Mouse (Mus musculus) urinary bladder, postnatal 4 days (tissue): ENCODE measurements around the gene Fev.

Source experiments
- DNase-seq, 2 experiments: peaks; one replicate each; pipeline ENCODE4 v3.0.0; 2021 to 2022; ENCODE audit warnings: low spot score in 2 of 2

Fev gene

DNA sequence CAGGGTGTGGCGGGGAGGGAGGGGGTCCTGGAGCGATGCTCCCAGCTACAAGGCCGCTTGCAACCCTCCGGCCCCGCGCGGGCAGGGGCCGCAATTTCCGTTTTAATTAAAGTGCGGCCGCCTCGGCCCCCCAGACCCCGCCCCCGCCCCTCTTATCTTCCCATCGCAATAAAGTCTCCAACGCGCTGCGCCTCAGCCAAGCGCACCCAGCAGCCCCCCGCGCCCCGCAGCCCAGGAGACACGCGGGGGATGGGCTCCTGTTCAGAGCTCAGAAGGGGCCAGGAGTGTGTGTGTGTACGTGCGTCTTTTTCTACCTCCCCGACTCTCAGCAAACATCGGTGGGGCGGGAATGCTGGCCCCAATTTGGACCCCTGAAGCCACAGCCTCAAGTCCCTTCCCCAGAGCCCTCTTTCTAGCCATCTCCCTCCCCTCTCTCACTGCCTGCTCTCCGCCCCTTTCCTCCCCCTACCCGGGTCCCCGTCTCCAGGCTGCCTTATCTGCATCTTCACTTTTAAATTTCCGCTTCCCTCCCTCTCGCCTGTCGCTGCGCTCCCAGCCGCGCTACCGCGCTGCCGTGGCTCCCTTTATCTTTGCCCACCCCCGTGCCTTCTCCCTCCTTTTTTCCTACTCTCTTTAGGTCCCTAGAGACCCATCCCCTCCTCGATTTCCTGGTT lies at the start of gene Fev:
TSS of gene Fev (minus strand) at position 51 of the 674 bp plus-strand sequence.
- peak in 1 of 2 experiments; percentile 54 for DNase-seq

DNA sequence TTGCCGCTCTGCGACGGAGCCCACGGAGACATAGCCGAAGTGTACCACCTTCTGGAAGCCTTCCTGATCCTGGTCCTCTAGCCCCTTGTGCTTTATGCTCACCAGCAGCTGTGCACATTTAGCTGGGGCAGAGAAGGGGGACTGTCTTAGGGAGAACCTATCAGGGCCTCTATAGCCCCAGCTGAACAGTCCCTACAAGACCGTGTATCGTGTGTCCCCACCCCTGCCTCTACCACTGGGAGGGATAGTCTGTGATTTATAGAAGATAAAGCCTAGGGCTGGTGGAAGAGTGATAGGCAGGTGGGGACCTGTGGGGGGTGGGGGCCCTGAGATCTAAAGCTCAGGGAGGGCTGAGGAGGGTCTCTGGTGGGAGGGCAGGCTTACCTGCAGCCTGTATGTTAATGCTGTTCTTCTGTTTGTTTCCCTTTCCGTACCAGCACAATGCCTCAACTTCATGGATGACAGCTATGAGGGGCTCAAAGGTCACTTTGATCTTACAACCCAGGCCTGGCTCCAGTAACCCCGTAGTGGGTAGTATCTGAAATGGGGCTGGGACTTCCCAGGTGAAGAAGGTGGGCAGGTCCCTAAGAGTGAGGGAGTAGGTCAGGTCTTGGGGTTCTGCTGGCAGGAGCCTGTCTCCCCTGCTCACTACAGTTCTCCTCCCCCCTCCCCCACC lies 42.5 kb upstream of the Fev start:
- no peak for DNase-seq

DNA sequence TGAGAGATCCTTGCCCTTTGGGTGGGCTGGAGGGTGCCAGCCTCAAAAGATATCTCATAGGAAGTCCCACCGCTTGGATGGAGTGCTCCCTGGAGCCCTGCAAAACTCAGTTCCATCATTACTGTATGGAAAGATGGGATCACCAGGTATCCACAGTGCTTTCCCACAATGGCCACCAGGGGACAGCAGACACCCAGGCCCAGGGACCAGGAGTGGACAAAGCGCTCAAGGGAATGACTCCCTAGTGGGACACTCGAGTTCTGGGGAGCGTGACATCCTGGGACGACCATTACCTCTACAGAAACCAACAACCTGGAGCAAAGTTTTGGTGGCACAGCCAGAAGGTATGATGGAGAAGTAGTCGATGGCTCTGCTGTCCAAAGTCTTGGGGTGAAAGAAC lies 41.5 kb upstream of the Fev start:
- no peak for DNase-seq

DNA sequence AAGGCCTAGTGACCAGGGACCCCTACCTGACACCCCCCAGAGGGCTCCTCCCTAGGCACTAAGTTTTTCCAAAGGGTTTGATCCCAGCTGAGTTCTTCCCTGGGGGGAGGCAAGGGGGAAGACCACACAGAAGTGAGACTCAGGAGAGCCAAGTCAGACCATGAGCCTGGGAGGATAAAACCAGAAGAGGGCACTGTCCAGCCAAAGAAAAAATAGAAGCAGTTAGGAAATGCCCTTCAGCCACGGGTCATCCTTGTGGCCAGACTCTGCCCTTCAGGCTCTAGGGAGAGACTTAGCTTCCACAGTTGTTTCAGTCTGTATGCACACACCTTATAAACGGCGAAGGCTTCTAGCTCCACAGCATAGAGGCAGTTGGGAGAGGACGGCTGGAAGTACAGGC lies 39.2 kb upstream of the Fev start:
- no peak for DNase-seq

DNA sequence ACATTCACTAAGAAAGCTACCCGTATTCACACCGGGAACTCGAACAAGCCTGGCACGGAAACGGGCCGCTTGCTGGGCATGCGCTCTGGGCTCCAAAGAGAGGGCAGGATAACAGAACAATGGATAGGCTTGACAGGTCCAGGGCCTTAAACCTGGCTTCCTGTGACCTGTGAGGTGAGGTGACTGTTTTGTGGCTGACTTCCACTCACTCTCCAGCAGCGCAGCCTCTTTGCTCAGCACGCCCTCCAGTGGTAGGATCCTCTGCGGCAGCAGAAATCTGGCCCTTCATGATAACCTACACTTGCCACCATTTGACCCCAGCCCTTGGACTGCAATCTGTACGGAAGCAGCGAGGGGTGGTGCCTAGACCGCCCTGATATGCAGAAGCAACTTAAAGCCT lies 30.5 kb upstream of the Fev start:
- no peak for DNase-seq

DNA sequence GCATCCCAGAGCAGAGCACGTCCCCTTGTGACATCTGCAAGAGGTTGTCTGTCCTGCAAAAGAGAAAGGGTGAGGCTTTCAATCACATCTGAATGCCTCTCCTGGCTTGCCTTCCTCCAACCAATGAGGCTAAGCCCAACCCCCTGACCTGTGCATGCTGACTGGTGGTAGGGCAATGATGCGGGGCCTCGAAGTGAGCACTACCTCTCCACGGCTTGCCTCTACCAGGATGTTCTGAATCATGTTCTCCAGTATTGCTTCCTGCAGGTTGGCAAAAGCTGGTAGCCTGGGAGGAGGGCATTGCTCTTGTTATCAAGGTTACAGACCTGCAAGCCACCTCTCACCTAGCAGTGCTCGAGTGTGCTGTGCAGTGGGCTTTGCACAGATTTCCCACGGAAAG lies 17.0 kb upstream of the Fev start:
- no peak for DNase-seq

DNA sequence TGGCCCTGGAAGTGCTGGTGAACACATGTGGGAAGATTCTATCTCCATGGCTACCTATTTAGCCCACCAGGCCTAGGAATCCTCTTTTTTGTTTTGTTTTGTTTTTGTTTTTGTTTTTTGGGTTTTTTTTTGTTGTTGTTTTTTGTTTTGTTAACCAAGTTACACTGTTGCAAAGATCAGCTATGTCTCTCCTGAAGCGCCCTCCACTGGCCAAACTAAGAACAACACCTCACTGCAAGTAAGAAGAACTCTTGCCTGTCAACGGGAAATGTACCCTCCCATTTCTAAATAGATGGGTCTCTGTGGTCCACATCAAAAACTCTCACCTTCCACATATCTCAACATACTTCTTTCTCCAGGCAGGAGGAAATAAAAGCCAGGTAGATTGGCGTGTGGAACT lies 16.5 kb upstream of the Fev start:
- DNase-seq, result no peak

DNA sequence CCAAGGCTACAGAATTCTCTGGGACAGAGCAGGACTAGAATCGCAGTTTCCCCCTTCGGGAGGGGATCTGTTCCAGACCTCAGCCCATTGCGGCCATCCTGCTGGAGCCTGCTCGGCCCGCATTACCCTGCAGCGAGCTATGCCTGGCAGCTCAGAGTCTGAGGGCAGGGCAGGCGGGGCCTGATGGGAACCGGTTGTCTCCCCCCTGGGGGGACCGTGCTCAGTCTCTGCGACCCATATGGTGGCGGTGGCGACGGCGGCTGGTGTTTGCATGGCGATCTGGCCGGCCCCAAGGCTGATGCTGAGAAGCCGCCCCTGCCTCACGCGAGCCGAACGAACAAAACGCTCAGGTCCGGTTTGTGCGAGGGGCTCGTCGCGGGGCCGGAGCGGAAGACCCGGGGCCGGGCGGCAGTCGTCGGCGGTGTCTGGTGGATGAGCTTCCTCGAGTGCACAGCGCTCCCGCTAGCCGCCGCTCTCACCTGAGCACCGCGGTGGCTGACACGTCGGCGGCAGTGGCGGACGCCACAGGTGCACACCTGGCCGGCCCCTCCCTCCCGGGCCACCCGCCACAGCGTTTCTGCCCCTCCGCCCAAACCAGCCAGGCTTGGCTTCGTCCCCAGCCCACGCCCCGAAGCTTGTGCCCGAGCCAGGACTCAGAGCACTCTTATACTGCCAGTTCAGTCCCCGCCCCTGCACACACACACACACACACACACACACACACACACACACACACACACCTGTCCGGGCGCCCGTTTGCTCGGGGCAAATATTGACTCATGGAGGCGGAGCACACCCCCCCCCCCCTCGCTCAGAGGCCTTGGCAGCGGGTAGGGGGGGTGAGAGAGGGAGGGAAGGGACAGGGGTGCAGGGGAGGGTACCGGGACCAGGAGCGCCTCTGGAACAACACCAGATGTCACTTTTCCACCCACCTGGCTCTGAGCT lies 15.4 kb upstream of the Fev start:
- DNase-seq, result no peak

DNA sequence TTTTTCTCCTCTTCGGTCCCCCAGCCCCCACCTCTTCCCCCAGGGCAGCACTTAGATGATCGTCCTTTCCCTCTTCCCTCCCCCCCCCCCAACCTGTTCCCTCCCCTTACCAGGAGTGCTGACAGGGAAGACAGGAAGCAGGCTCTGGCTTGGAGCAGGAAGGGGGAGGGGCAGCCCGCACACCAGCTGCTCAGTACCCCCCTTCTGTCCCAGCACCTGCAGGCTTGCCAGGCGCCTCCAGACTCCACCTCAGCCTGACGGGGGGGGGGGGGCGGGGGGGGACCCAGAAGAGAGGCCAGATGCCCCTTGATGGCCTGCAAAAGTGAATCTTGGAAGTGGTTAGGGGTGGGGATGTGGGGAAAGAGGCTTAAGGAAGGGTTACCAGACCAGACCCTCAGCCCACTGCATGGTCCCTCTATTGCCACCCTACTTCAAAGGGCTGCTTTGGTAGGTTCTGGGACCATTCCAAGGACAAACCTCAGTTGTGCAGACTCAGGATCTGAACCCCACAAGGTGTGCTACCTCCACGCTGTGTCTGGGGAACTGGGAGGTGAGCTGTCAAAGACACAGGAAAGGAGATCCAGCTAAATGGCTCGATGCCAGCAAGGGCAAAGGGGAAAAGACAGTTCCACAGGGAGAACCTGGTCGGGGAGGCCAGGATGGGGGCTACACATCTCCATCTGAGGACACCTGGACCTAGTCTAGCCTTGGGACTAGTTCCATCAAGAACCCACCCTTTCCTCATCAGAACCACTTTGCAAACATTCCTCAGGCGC lies 13.6 kb upstream of the Fev start:
- no peak for DNase-seq

DNA sequence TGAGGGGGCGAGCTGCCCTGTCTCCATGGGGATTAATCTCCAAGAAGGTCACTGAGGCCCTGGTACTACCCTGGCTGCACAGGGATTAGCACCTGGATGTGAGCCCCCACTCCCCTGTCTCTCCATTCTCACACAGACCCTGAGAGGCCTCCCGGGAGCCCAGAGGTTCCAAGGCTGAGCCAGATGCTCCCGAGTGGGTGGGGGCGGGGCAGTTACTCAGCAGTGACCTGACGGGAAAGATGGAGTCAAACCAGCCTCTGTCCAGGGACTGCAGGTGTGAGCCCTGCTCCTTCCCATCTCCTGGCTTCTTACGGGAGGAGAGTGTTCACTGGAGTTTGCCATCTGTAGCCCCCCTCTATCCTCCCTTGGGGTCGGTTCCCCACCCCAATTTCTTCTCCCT lies 12.8 kb upstream of the Fev start:
- DNase-seq, result no peak

DNA sequence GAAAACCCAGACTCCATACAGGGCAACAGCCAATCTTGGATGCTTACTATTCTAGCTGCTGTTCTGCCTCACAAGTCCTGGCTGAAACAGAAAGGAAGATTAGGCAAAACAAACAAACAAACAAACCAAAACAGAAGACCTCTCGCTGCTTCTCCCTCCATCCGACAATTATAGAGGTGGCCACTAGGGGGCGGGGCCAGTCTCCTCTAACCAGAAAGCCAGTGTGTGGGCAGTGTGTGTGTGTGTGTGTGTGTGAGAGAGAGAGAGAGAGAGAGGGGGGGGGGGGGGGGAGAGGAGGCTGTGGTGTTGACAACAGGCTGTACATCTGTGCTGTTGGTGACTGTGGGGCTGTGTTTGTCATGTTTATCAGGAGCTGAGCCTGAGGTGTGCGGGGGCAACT lies 9.7 kb upstream of the Fev start:
- DNase-seq, result no peak

DNA sequence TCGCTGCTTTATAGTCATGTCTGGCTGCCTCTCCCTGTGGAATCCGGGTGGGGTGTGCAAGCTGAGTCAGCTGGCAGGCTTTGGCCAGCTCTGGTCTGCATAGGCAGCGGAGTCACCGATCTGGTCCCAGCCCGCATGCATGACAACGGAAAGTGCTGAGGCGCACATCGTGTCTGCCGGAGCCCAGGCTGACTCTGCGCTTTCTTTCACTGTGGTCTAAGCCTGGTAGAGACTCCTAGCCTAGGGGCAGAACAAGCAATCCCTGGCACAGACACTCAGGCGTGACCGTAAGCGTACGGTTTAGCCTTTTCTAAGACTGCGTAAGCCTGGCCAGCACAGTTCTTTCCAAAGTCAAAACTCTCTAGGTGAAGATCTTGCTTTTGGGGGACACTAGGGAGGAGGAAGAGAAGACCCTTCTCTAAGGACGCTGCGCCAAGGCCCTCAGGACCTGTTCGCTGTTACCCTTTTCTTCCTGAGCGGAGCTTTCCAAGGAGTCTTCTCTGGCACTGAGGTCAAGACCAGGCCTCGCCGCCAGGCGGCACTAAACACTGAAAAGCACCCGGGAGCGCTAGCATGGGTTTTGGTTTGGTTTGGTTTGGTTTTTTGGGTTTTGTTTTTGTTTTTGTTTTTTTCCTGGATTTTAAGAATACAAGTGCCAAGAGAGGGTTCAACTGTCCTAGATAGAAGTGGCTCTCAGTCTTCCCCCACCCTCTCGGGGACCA lies 8.1 kb upstream of the Fev start, which contains the start of gene Cryba2:
TSS of gene Cryba2 (minus strand) at position 10 of the 722 bp plus-strand sequence.
- DNase-seq, result no peak

DNA sequence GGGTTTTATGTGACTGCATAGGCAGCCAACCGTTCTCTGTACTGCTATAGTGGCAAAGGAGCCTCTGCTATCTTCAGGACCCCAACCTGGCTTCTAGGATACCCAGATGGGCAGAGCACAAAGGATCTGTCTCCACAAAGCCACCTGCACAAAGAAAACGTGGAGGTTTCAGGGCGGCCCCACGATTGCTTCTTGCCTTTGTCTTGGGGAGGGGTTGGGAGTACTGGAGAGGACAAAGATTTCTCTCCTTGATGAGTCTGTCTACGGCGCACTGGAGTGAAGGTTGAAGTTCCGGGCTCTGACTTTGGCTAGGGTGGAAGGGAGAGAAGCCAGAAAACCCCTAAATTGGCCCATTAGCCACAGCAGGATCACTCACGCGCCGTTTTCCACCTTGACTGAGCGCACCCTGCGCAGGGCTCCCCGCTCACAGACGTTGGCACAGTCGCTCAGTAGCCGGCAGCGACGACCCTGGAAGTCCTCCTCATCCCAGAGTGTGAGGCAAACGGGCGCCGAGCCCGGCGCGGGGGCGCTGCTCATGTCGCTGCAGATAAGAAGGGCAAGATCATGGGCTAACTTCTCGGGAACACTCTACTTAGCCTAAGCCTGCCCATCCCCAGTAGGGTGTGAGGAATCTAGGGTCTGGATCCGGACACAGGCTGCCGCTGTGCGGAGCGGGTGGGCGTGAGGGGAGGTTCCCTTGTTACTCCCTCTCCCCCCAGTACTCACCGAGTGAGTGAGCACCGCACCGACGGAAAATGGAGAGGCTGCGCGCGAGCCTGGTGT lies 7.3 kb upstream of the Fev start:
- no peak for DNase-seq

DNA sequence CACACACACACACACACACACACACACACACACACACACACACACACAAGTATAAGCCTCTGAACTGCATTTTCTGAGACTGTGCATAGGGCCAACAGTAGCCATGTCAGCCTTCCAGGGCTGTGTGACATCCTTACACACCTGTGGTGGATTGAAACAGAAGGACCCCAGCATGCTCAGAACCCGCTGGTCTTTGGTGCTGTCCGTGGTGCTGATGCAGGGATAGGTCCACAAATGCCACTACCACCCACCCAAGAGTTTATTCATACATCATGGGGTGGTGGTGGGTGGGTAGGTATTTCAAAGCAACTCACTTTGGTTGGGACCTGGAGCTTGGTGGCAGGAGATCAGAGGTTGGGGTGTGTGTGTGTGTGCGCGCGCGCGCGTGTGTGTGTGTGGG lies 6.3 kb upstream of the Fev start:
- no peak for DNase-seq

DNA sequence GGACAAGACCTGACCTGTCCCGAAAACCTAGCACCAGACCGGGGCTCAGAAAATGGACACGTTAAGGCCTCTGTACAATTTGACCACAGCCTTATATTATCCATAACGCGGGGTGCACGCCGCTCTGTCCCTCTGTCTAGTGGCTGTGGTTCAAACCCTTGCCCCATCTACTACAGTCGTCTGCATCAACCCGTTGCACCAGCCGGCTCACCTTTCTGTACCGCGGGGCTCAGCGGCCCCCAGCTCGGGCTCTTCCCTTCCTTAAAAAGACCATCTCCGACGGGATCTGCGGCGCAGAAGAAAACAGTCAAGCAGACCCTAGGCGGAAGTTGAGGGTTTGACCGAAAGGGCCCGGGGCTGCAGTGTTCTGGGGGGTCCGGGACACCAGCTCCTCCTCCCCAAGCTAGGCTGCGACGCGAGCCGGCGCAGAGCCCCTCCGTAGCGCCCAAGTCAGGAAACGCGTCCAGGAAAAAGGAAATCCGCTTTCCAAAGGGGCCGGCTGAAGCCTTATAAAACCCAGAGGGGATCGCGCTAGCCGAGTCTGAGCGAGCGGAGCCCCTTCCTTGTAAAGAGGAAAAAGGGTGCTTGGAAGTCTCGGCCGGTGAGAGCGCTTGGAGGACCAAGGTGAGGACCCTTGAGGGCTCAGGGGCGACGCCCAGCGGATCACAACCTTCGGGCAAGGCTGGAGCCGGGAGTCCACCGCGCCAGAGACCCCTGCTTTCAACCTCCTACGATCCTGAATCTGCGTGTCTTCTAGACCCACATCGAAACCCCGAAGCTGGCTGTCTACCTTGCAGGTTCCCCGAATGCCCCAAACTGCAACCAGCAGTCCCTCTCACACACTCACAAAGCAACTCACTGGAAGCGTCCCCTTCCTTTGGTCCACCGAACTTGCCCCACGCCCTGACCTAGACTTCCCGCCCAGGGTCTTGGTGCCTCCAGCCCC lies 750 bp downstream of the Fev start:
- peak in 1 of 2 experiments; percentile 54 for DNase-seq

DNA sequence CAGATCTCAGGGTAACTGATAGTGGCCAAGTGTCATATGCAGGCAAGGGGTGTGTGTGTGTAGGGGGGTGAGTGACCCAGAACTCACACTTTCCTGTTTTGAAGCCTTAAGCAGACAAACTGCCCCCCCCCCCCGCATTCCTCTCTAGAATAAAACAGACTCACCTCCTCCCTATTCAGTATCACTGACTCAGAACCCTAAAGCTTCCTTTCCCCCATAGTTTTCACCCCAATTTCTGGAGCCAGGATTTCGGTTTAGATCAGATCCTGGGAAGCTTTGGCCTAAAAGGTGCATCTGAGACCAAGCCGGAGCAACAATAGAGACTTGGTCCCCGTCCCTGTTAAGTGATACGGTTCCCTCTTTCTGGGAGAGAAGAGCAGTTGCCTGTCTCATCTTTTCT lies 1.8 kb downstream of the Fev start:
- DNase-seq, result no peak

DNA sequence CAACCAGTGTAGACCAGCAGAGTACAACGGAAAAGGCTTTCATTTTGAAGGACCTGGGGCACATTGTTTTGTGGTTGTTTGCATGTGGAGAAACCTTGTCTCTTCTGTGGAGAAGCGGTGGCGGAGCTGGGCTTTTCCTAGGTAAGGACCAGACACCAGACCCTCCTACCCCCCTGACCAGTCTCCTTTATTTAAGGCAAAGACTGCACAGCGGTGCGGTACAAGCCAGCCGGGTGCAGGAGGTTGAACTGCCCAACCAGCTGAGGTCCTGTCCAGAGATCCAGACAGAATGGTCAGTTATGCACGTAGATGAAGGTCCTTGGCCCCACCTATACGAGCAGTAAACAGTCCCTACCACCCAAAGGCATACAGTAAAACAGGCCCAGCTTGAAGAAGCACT lies 2.4 kb downstream of the Fev start:
- no peak for DNase-seq

DNA sequence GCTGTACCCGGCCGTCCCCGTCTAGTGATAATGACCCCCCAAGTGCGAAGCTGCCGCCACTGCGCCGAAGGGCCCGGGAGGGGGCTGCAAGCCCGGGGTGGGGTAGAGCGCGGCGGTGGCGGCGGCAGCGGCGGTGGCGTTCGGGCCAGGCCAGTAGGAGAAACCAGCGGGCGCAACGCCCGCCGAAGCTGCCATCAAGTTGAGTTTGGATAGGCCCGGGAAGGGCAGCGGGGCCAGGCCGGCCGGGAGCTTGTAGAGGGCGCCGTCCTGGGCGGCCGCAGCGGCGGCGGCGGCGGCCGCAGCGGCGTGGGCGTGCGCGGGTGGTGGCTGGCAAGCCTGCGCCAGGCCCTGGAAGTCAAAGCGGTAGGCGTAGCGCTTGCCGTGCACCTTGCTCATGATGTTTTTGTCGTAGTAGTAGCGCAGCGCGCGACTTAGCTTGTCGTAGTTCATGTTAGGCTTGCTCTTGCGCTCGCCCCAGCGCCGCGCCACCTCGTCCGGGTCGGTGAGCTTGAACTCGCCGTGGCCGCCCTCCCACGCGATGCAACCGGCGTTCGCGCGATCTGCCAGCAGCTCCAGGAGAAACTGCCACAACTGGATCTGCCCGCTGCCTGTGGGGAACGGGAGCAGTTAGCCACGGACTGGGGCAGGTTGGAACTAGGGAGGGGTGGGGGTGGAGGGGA lies 3.0 kb downstream of the Fev start:
- no peak for DNase-seq
